Mouse (Mus musculus): ENCODE data around the gene Prss41. TPM values are rescaled to one million over a fixed set of nuclear protein-coding genes. Genes with fewer than 3 reads are reported as not detected.

The Prss41 gene
- polyA plus RNA-seq, 1 experiment from 2014 or later = 1.1 TPM

GRCm38 (mm10) chr17:23820731-23821130 lies 23.2 kb downstream of the Prss41 start:
- no peak overlapping the region for H3K4me3 ChIP-seq (ENCODE audit: low read depth, low read length)
- H3K9me3 ChIP-seq (ENCODE audit: control insufficient read depth, low read depth, low read length) = peaks cover 13% of the 10 kb centered on the region; the same call in 1 of the 2 replicates
- no peak overlapping the region for H3K9ac ChIP-seq (replicated peaks; ENCODE audit: low read depth, low read length)
- H3K36me3 ChIP-seq (ENCODE audit: control insufficient read depth, insufficient read depth, low read length) = peaks cover 97% of the 10 kb centered on the region
- H3K4me2 ChIP-seq (replicated peaks; ENCODE audit: low read depth, low read length) = no peak overlapping the region
- no peak for ATAC-seq (ENCODE audit: insufficient number of reproducible peaks, insufficient read depth, low FRiP score, low read depth)
- H3K27ac ChIP-seq (ENCODE audit: low read length) = no peak overlapping the region
- WGBS = 95% methylated on average over 5 of the region's 5 CpGs
- H3K4me1 ChIP-seq (ENCODE audit: control insufficient read depth, insufficient read depth, low read length) = no peaks in the 10 kb centered on the region
- H3K27me3 ChIP-seq (ENCODE audit: control insufficient read depth, insufficient read depth, low read length) = no peaks in the 10 kb centered on the region

DNA sequence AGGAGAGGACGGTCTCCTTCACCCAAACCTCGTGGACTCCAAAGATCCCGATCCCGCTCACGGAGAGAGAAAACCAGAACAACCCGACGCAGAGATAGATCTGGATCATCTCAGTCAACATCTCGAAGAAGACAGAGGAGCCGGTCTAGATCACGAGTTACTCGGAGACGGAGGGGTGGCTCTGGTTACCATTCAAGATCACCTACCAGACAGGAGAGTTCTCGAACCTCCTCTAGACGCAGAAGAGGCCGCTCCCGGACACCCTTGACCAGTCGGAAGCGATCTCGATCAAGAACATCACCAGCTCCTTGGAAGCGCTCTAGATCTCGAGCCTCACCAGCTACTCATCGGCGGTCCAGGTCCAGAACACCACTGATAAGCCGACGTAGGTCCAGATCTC lies 24.7 kb downstream of the Prss41 start:
- Histone ChIP-seq H3K27me3 (ENCODE audit: control insufficient read depth, insufficient read depth, low read length) (no peaks in the 10 kb centered on the region), H3K9me3 (ENCODE audit: control insufficient read depth, low read depth, low read length) (peaks cover 21% of the 10 kb centered on the region; the same call in 1 of the 2 replicates), H3K4me3 (ENCODE audit: low read depth, low read length) (no peak overlapping the region), H3K27ac (ENCODE audit: low read length) (no peak overlapping the region), H3K4me1 (ENCODE audit: control insufficient read depth, insufficient read depth, low read length) (no peaks in the 10 kb centered on the region), H3K4me2 (replicated peaks; ENCODE audit: low read depth, low read length) (no peak overlapping the region), H3K9ac (replicated peaks; ENCODE audit: low read depth, low read length) (no peak overlapping the region), H3K36me3 (ENCODE audit: control insufficient read depth, insufficient read depth, low read length) (peaks cover 97% of the 10 kb centered on the region)
- no peak for ATAC-seq (ENCODE audit: insufficient number of reproducible peaks, insufficient read depth, low FRiP score, low read depth)
- 98% methylated on average over 25 of the region's 25 CpGs for WGBS

- no peak overlapping the region for H3K9ac ChIP-seq (replicated peaks; ENCODE audit: low read depth, low read length)
- H3K27ac ChIP-seq (ENCODE audit: low read length) = no peak overlapping the region
- ATAC-seq (ENCODE audit: insufficient number of reproducible peaks, insufficient read depth, low FRiP score, low read depth) = no peak
- H3K4me1 ChIP-seq (ENCODE audit: control insufficient read depth, insufficient read depth, low read length) = no peaks in the 10 kb centered on the region
- peaks cover 99% of the 10 kb centered on the region for H3K36me3 ChIP-seq (ENCODE audit: control insufficient read depth, insufficient read depth, low read length)
- H3K9me3 ChIP-seq (ENCODE audit: control insufficient read depth, low read depth, low read length) = peaks cover 21% of the 10 kb centered on the region; the same call in 1 of the 2 replicates
- no peak overlapping the region for H3K4me3 ChIP-seq (ENCODE audit: low read depth, low read length)
- WGBS = 98% methylated on average over 8 of the region's 8 CpGs
- H3K27me3 ChIP-seq (ENCODE audit: control insufficient read depth, insufficient read depth, low read length) = no peaks in the 10 kb centered on the region
- H3K4me2 ChIP-seq (replicated peaks; ENCODE audit: low read depth, low read length) = no peak overlapping the region
Measured at GRCm38 (mm10) chr17:23818579-23818978, 25.4 kb downstream of the Prss41 start.

- peaks cover 94% of the 10 kb centered on the region for H3K36me3 ChIP-seq (ENCODE audit: control insufficient read depth, insufficient read depth, low read length)
- no peak overlapping the region for H3K4me3 ChIP-seq (ENCODE audit: low read depth, low read length)
- H3K9me3 ChIP-seq (ENCODE audit: control insufficient read depth, low read depth, low read length) = peaks cover 21% of the 10 kb centered on the region; the same call in 1 of the 2 replicates
- no peaks in the 10 kb centered on the region for H3K27me3 ChIP-seq (ENCODE audit: control insufficient read depth, insufficient read depth, low read length)
- H3K4me1 ChIP-seq (ENCODE audit: control insufficient read depth, insufficient read depth, low read length) = no peaks in the 10 kb centered on the region
- no peak overlapping the region for H3K27ac ChIP-seq (ENCODE audit: low read length)
- ATAC-seq (ENCODE audit: insufficient number of reproducible peaks, insufficient read depth, low FRiP score, low read depth) = no peak
- H3K9ac ChIP-seq (replicated peaks; ENCODE audit: low read depth, low read length) = no peak overlapping the region
- 98% methylated on average over 16 of the region's 16 CpGs for WGBS
- no peak overlapping the region for H3K4me2 ChIP-seq (replicated peaks; ENCODE audit: low read depth, low read length)
Measured at GRCm38 (mm10) chr17:23815641-23816040, 28.3 kb downstream of the Prss41 start.

GRCm38 (mm10) chr17:23807918-23808317 lies 36.1 kb downstream of the Prss41 start:
- H3K4me1 ChIP-seq (ENCODE audit: control insufficient read depth, insufficient read depth, low read length) = peaks cover 21% of the 10 kb centered on the region; the same call in 1 of the 2 replicates
- H3K27ac ChIP-seq (ENCODE audit: low read length) = no peak overlapping the region
- no peak overlapping the region for H3K9ac ChIP-seq (replicated peaks; ENCODE audit: low read depth, low read length)
- H3K4me3 ChIP-seq (ENCODE audit: low read depth, low read length) = no peak overlapping the region
- no peak for ATAC-seq (ENCODE audit: insufficient number of reproducible peaks, insufficient read depth, low FRiP score, low read depth)
- 89% methylated on average over 3 of the region's 3 CpGs for WGBS
- H3K9me3 ChIP-seq (ENCODE audit: control insufficient read depth, low read depth, low read length) = no peaks in the 10 kb centered on the region
- peaks cover 57% of the 10 kb centered on the region for H3K36me3 ChIP-seq (ENCODE audit: control insufficient read depth, insufficient read depth, low read length)
- no peak overlapping the region for H3K4me2 ChIP-seq (replicated peaks; ENCODE audit: low read depth, low read length)
- H3K27me3 ChIP-seq (ENCODE audit: control insufficient read depth, insufficient read depth, low read length) = no peaks in the 10 kb centered on the region

GRCm38 (mm10) chr17:23806867-23807266 lies 37.1 kb downstream of the Prss41 start:
- peak overlapping the region; percentile 91; the same call in 1 of the 2 replicates for H3K4me2 ChIP-seq (replicated peaks; ENCODE audit: low read depth, low read length)
- H3K4me3 ChIP-seq (ENCODE audit: low read depth, low read length) = no peak overlapping the region; the same call in 1 of the 2 replicates
- WGBS = 74% methylated on average over 25 of the region's 25 CpGs
- no peaks in the 10 kb centered on the region for H3K9me3 ChIP-seq (ENCODE audit: control insufficient read depth, low read depth, low read length)
- H3K27ac ChIP-seq (ENCODE audit: low read length) = no peak overlapping the region
- H3K9ac ChIP-seq (replicated peaks; ENCODE audit: low read depth, low read length) = no peak overlapping the region; the same call in 1 of the 2 replicates
- H3K4me1 ChIP-seq (ENCODE audit: control insufficient read depth, insufficient read depth, low read length) = peaks cover 21% of the 10 kb centered on the region; the same call in 1 of the 2 replicates
- ATAC-seq (ENCODE audit: insufficient number of reproducible peaks, insufficient read depth, low FRiP score, low read depth) = no peak
- H3K27me3 ChIP-seq (ENCODE audit: control insufficient read depth, insufficient read depth, low read length) = no peaks in the 10 kb centered on the region
- H3K36me3 ChIP-seq (ENCODE audit: control insufficient read depth, insufficient read depth, low read length) = peaks cover 47% of the 10 kb centered on the region

DNA sequence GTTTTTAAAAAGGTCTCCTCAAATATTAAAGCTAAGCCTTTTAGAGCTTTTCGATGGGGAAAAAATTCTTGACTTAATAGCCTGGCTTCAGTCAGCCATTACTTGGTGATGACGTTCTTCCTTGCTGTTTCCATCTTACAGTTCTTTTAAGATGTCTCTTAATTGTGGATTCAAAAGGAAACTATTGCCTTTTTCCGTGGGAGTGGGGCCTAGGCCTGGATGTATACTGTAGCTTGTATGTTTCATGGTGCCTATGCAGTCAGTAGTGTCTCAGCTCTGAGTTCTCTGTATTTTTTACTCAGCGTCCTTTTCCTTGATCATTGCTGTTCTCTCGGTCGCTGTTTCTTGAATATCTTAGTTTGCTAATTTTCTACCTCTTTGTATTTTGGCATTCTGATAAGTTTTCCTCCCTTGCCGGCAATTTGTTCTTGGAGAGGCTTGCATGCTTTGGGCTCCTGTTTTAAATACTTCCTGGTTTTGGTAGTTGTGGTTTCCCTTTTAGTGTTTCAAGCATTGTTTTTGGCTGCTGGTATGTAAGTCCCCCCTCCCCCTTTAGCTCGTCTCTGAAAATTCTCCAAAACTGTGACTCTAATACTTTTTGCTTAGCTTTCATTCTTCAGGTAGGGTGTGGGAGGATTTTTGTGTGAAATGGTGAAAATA lies 39.4 kb downstream of the Prss41 start:
- Histone ChIP-seq H3K9me3 (ENCODE audit: control insufficient read depth, low read depth, low read length) (no peaks in the 10 kb centered on the region), H3K27ac (ENCODE audit: low read length) (no peak overlapping the region; the same call in 1 of the 2 replicates), H3K9ac (replicated peaks; ENCODE audit: low read depth, low read length) (peak overlapping the region; percentile 97), H3K4me3 (ENCODE audit: low read depth, low read length) (peak overlapping the region; percentile 100), H3K4me1 (ENCODE audit: control insufficient read depth, insufficient read depth, low read length) (peaks cover 21% of the 10 kb centered on the region; the same call in 1 of the 2 replicates), H3K27me3 (ENCODE audit: control insufficient read depth, insufficient read depth, low read length) (no peaks in the 10 kb centered on the region), H3K4me2 (replicated peaks; ENCODE audit: low read depth, low read length) (peak overlapping the region; percentile 91), H3K36me3 (ENCODE audit: control insufficient read depth, insufficient read depth, low read length) (peaks cover 27% of the 10 kb centered on the region)
- no peak for ATAC-seq (ENCODE audit: insufficient number of reproducible peaks, insufficient read depth, low FRiP score, low read depth)
- WGBS = under 1% methylated on average over 8 of the region's 8 CpGs

DNA sequence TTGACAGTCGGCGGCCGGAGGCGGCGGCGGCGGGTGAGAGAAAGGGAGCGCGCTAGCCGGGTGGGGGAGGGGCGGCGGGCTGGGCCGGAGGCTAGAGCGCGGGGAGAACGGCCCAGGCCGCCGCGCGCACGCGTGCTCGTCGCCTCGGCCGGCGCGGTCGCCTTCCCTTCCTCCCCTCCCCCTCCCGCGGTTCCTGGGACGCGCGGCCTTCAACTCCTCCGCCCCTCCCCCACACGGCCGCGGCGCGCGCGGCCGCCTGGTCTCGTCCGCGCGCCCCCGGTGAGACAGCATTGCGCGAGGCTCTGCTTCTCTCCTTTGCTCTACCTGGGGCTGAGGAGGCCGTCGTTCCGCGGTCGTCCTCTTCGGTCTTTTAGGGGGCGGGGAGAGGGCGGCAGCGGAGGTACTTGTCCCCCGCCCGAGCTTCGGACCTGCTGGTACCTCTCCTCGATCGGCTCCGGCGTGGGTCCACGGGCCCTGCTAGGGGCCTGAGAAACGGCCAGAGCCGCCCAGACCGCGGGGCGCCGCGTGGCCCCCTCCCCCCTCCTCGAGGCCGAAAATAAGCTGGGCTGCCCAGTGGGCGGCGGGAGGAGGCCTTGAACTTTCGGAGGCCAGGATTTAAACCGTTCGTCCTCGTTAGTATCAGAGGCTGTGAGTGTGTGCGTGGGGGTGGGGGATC lies 40.5 kb downstream of the Prss41 start:
- H3K4me1 ChIP-seq (ENCODE audit: control insufficient read depth, insufficient read depth, low read length) = peaks cover 21% of the 10 kb centered on the region; the same call in 1 of the 2 replicates
- WGBS = under 1% methylated on average over 67 of the region's 83 CpGs

More for the DNA sequence above, 40.5 kb downstream of the Prss41 start:
- peak; percentile 59 for ATAC-seq (ENCODE audit: insufficient number of reproducible peaks, insufficient read depth, low FRiP score, low read depth)
- Histone ChIP-seq H3K9ac (replicated peaks; ENCODE audit: low read depth, low read length) (peak overlapping the region; percentile 97), H3K27me3 (ENCODE audit: control insufficient read depth, insufficient read depth, low read length) (no peaks in the 10 kb centered on the region), H3K9me3 (ENCODE audit: control insufficient read depth, low read depth, low read length) (no peaks in the 10 kb centered on the region), H3K27ac (ENCODE audit: low read length) (peak overlapping the region; percentile 90), H3K36me3 (ENCODE audit: control insufficient read depth, insufficient read depth, low read length) (peaks cover 16% of the 10 kb centered on the region), H3K4me3 (ENCODE audit: low read depth, low read length) (peak overlapping the region; percentile 100), H3K4me2 (replicated peaks; ENCODE audit: low read depth, low read length) (peak overlapping the region; percentile 91)

Data from stomach, embryonic 14.5 days (tissue).